Mouse (Mus musculus) MEL (cell line): ENCODE measurements around the gene Aldob. TPM values are rescaled to one million over a fixed set of nuclear protein-coding genes. Genes with fewer than 3 reads are reported as not detected.

Experiments used
- DNase-seq: peaks from one replicate; pipeline ENCODE4 v3.0.0; 2011; ENCODE audit warnings: low read depth, low spot score
- H3K27ac ChIP-seq: 2 replicates; pipeline ENCODE4 v1.5.1; 2012; ENCODE audit warnings: low read depth, mild to moderate bottlenecking, control low read depth, low read length, moderate library complexity; ENCODE audit not compliant: control insufficient read depth
- H3K27me3 ChIP-seq, 2 experiments: fragments of 150-350 bp in 1 of 2; sonication (generic) in 1 of 2; 2 replicates each; pipeline ENCODE4 v1.6.1; 2012; ENCODE audit warnings: low read length in 2 of 2, mild to moderate bottlenecking in 2 of 2, improper control_type of control experiment in 1 of 2, moderate library complexity in 1 of 2; ENCODE audit not compliant: insufficient read depth in 2 of 2, control insufficient read depth in 1 of 2
- H3K36me3 ChIP-seq, 2 experiments: 2 replicates each; pipeline ENCODE4 v1.6.1; 2012 to 2014; ENCODE audit warnings: low read length in 2 of 2, improper control_type of control experiment in 1 of 2, inconsistent platforms in 1 of 2, mild to moderate bottlenecking in 1 of 2; ENCODE audit not compliant: insufficient read depth in 2 of 2, control insufficient read depth in 1 of 2
- H3K4me1 ChIP-seq, 2 experiments: fragments of 150-350 bp in 1 of 2; sonication (generic) in 1 of 2; 2 replicates each; pipeline ENCODE4 v1.6.1; 2012; ENCODE audit warnings: low read length in 2 of 2, improper control_type of control experiment in 1 of 2, mild to moderate bottlenecking in 1 of 2; ENCODE audit not compliant: insufficient read depth in 2 of 2, control insufficient read depth in 1 of 2
- H3K4me3 ChIP-seq, 2 experiments: fragments of 150-350 bp in 1 of 2; sonication (generic) in 1 of 2; 2 replicates each; pipeline ENCODE4 v1.5.1; 2012; ENCODE audit warnings: low read depth in 2 of 2, low read length in 2 of 2, mild to moderate bottlenecking in 2 of 2, moderate library complexity in 2 of 2, control low read depth in 1 of 2, improper control_type of control experiment in 1 of 2; ENCODE audit not compliant: control insufficient read depth in 1 of 2, insufficient read depth in 1 of 2
- H3K79me2 ChIP-seq: 2 replicates; pipeline ENCODE4 v1.6.1; 2012; ENCODE audit warnings: mild to moderate bottlenecking, low read length, moderate library complexity; ENCODE audit not compliant: control insufficient read depth, poor library complexity, insufficient read depth
- H3K9ac ChIP-seq: 2 replicates; pipeline ENCODE4 v1.6.1; 2012; ENCODE audit warnings: low read depth, mild to moderate bottlenecking, control low read depth, low read length, moderate library complexity; ENCODE audit not compliant: control insufficient read depth, poor library complexity, severe bottlenecking
- H3K9me3 ChIP-seq: fragments of 150-350 bp; sonication (generic); replicated peaks from 2 replicates; pipeline ENCODE4 v1.6.1; 2012; ENCODE audit warnings: mild to moderate bottlenecking, low read length, improper control_type of control experiment, moderate library complexity; ENCODE audit not compliant: insufficient read depth
- BHLHE40 ChIP-seq: IDR thresholded peaks from 2 replicates; pipeline ENCODE4 v1.6.1; 2012; ENCODE audit warnings: low read depth, mild to moderate bottlenecking, inconsistent platforms, low read length, improper control_type of control experiment, borderline replicate concordance
- CHD2 ChIP-seq: IDR thresholded peaks from 2 replicates; pipeline ENCODE4 v1.6.1; 2011; ENCODE audit warnings: low read length, improper control_type of control experiment
- ELF1 ChIP-seq: IDR thresholded peaks from 2 replicates; pipeline ENCODE4 v1.6.1; 2014; ENCODE audit warnings: low read depth, mild to moderate bottlenecking, inconsistent platforms, low read length, improper control_type of control experiment, moderate library complexity
- EP300 ChIP-seq, 2 experiments: IDR thresholded peaks; 2 replicates each; pipeline ENCODE4 v1.6.1; 2011; ENCODE audit warnings: improper control_type of control experiment in 2 of 2, low read length in 2 of 2, low read depth in 1 of 2, mild to moderate bottlenecking in 1 of 2
- GABPA ChIP-seq: IDR thresholded peaks from 2 replicates; pipeline ENCODE4 v1.6.1; 2012; ENCODE audit warnings: low read depth, mild to moderate bottlenecking, inconsistent platforms, low read length, improper control_type of control experiment, moderate library complexity
- KAT2A ChIP-seq: conservative IDR thresholded peaks from 2 replicates; pipeline ENCODE4 v1.6.1; 2012; ENCODE audit warnings: low read depth, low read length, improper control_type of control experiment, inconsistent platforms
- MAFK ChIP-seq: IDR thresholded peaks from 2 replicates; pipeline ENCODE4 v1.6.1; 2011; ENCODE audit warnings: low read depth, mild to moderate bottlenecking, low read length, improper control_type of control experiment, borderline replicate concordance
- MAX ChIP-seq: IDR thresholded peaks from 2 replicates; pipeline ENCODE4 v1.6.1; 2011; ENCODE audit warnings: low read length, improper control_type of control experiment
- MXI1 ChIP-seq: IDR thresholded peaks from 2 replicates; pipeline ENCODE4 v1.6.1; 2011; ENCODE audit warnings: mild to moderate bottlenecking, low read depth, low read length, improper control_type of control experiment
- POLR2AphosphoS5 ChIP-seq: IDR thresholded peaks from 2 replicates; pipeline ENCODE4 v1.6.1; 2012; ENCODE audit warnings: low read depth, borderline replicate concordance, mild to moderate bottlenecking, inconsistent platforms, low read length, moderate library complexity, mixed read lengths
- SIN3A ChIP-seq: IDR thresholded peaks from 2 replicates; pipeline ENCODE4 v1.6.1; 2012; ENCODE audit warnings: low read length, improper control_type of control experiment, inconsistent platforms
- TCF12 ChIP-seq: IDR thresholded peaks from 2 replicates; pipeline ENCODE4 v1.6.1; 2014; ENCODE audit warnings: low read depth, mild to moderate bottlenecking, inconsistent platforms, low read length, improper control_type of control experiment, moderate library complexity
- USF2 ChIP-seq, 2 experiments: IDR thresholded peaks; 2 replicates each; pipeline ENCODE4 v1.6.1; 2011 to 2012; ENCODE audit warnings: improper control_type of control experiment in 2 of 2, low read length in 2 of 2, borderline replicate concordance in 1 of 2, inconsistent platforms in 1 of 2, low read depth in 1 of 2, mild to moderate bottlenecking in 1 of 2; ENCODE audit not compliant: insufficient read depth in 1 of 2
- ZC3H11A ChIP-seq: IDR thresholded peaks from 2 replicates; pipeline ENCODE4 v1.6.1; 2012; ENCODE audit warnings: low read depth, mild to moderate bottlenecking, inconsistent platforms, low read length, improper control_type of control experiment
- ZNF384 ChIP-seq: IDR thresholded peaks from 2 replicates; pipeline ENCODE4 v1.6.1; 2012; ENCODE audit warnings: low read depth, mild to moderate bottlenecking, inconsistent platforms, low read length, improper control_type of control experiment
- polyA plus RNA-seq, 2 experiments: library from polyadenylated mRNA; stranded (reverse) in 1 of 2; unstranded in 1 of 2; fragments of >175 nt in 1 of 2; fragments of >200 nt in 1 of 2; gene quantifications; 2 replicates each; pipeline versions ENCODE4 v1.2.1 to v1.2.4; 2012; ENCODE audit warnings: low replicate concordance in 2 of 2, low read depth in 1 of 2; ENCODE audit not compliant: insufficient read length in 2 of 2, insufficient read depth in 1 of 2, missing spikeins in 1 of 2
- total RNA-seq: library from RNA; depleted of rRNA; stranded (reverse); fragments of 300-350 nt; gene quantifications from 2 replicates; pipeline ENCODE4 v1.2.3, GENCODE M21; 2012

The Aldob gene
- total and polyA plus RNA-seq, 3 experiments, result not detected

GRCm38 (mm10) chr4:49547544-49548219 lies 1.7 kb downstream of the Aldob start:
- H3K27me3 ChIP-seq, result peaks cover 2 to 4% of the 10 kb centered on the region in 2 experiments; a peak in 3 of 4 replicates
- no peak for DNase-seq
- H3K36me3 ChIP-seq, result no peaks in the 10 kb centered on the region
- no peaks in the 10 kb centered on the region for H3K79me2 ChIP-seq
- no peaks in the 10 kb centered on the region for H3K9me3 ChIP-seq
- no peak overlapping the region for H3K9ac ChIP-seq
- TF ChIP-seq KAT2A (no peak), SIN3A (no peak)
- no peak overlapping the region for H3K27ac ChIP-seq
- no peaks in the 10 kb centered on the region for H3K4me1 ChIP-seq
- H3K4me3 ChIP-seq, result no peak overlapping the region

- no peaks in the 10 kb centered on the region for H3K36me3 ChIP-seq
- no peak overlapping the region for H3K9ac ChIP-seq
- no peaks in the 10 kb centered on the region for H3K79me2 ChIP-seq
- peaks cover 2 to 4% of the 10 kb centered on the region in 2 experiments; a peak in 3 of 4 replicates for H3K27me3 ChIP-seq
- no peak for DNase-seq
- TF ChIP-seq TCF12, result no peak
- no peak for TF ChIP-seq EP300 (IDR thresholded peaks at IDR 0.05; ENCODE audit: low read depth in 1 of 2, low read length in 2 of 2)
- TF ChIP-seq ZNF384, result no peak
- no peak for TF ChIP-seq MAFK
- TF ChIP-seq POLR2AphosphoS5, result no peak
- no peak for TF ChIP-seq ELF1
- TF ChIP-seq USF2 (IDR thresholded peaks at IDR 0.05; ENCODE audit: borderline replicate concordance in 1 of 2, insufficient read depth in 1 of 2, low read depth in 1 of 2, low read length in 2 of 2), result no peak
- TF ChIP-seq MAX, result no peak
- TF ChIP-seq CHD2, result no peak
- TF ChIP-seq BHLHE40, result no peak
- no peak for TF ChIP-seq MXI1
- TF ChIP-seq GABPA, result no peak
- TF ChIP-seq ZC3H11A, result no peak
- no peak overlapping the region for H3K4me3 ChIP-seq
- H3K9me3 ChIP-seq, result no peaks in the 10 kb centered on the region
- H3K4me1 ChIP-seq, result no peaks in the 10 kb centered on the region
- no peak overlapping the region for H3K27ac ChIP-seq
These were observed 2.3 kb downstream of the Aldob start for GRCm38 (mm10) chr4:49546873-49547543.
